Mouse (Mus musculus) lung, adult 18-20 months (tissue): ENCODE measurements around the gene Cab39.

Experiments
- DNase-seq, 2 experiments: peaks; one replicate each; pipeline ENCODE4 v3.0.0; 2022; ENCODE audit warnings: mixed read lengths in 2 of 2

The Cab39 gene

DNA sequence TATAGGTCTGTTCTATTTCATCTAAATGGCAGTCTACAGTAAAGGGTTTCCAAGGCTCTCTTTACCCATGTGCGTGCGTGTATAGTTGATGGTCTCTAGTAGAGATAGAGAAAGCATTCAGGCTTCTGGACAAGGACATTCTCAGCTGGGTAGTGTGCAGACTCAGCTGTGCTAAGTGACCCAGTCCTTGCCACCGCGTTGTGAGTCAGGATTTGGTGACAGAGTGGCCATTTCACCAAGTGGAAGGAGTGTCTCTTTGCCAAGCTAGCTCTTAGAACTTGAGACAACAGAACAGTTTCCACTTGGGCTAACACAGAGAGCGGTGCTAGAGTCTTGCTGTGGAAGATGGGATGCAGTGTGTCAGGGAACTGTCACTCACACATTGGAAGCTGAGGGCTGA, 57.6 kb downstream of the Cab39 start:
- DNase-seq: no peak

DNA sequence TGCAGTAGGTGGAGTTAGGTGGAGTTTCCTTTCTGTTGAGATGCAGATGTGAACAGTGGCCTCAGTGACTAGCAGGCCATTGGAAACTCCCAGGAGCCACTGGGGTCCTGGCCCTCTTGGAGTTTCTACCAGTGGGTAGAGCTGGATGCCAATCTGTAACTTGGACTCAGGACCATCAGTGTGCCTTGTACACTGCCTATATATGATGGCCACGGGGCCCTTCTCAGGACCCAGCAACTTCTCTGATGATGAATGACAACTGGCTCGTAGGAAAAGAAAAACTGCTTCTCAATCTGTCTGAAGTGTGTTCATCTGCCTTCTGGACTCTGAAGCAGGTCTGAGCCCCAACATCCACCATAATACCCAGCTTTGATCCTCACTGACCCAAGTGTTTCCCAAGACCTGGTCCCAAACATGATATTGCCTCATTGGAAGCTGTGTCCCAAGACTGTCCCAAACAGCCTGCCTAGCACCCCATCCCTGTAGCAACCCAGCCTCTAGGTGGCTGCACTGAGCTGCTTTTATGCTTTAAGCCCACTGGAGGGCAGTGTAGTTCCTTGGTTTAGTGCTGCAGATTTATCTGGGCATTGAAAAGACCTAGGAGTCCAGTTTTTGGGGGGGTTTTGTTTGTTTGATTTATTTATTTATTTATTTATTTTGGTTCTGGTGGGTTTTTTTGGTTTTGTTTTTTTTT, 59.9 kb downstream of the Cab39 start:
- DNase-seq: peak; percentile 70 to 75

DNA sequence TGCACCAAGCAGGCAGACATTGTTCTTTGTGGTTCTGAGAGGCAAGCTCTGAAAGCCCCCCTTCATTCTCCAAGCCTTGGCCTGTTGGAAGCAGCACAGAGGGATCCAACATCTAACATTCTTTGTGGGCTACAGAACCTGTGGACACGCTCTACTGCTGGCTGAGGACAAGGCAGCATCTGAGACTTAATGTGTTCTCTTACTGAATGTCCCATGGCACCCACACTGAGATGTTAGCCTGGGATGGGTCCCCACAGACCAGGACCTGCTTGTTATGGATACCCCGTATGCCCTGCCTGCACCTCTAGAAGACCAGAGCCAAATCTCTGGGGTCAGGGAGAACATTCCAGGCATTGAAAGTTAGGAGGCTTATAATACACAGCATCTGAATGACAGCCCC, 60.6 kb downstream of the Cab39 start:
- DNase-seq: no peak

DNA sequence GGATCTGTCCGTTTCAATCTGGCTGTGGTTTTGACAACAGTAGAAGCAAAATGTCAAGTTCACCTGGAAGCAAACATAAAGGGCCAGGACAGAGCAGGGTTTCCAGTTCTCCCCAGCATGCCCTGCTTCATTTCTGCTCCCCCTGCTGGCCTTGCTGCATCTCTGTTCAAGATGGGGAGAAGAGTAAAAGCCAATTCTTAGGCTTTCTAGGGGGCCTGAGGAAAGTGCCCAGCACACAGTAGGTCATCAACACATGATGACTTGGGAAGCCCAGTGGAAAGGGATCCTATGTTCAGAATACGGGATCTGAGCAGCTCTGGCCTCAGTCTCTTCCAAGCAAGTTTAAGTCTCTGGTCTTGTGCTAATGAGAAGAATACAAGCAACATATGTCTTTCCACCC, 61.2 kb downstream of the Cab39 start:
- DNase-seq: no peak

DNA sequence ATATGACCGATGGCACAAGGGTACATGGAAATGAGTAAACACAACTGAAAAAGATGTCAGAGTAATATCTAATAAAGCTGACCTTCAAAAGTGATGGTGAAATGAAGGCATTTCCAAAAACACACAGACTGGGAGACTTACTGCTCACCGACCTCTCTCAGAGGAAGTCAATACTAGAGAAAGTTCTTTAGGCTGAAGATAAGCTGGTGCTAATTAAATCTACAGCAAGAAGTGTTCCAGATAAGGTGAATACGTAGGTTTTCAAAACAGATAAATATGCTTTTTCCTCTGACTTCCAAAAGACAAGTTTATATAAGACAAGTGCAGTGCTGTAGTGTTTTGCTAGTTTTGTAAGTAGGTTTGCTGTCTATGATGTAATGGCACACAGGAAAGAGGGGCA, 63.0 kb downstream of the Cab39 start:
- DNase-seq: no peak

DNA sequence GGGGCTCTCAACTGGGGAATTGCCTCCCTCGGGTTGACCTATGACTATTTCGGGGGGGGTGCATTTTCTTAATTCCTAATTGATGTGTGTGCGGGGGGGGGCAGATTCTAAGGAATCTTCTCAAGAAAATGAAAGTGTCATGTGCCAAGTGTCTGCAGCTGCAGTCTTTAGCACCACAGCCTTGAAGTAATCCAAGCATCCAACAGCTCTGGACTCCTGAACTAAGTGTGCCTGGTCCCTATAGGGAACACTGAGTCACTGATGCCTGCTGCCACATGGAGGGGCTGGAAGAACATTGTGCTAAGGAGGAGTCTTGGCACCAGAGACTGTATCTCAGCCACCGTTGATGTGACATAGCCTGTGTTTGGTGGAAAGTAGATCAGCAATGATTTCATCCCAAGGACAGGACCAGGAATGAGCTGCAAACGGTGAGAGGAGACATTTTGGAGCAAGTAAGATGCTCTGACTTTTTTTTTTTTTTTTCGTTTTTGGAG, 64.1 kb downstream of the Cab39 start:
- DNase-seq: no peak

DNA sequence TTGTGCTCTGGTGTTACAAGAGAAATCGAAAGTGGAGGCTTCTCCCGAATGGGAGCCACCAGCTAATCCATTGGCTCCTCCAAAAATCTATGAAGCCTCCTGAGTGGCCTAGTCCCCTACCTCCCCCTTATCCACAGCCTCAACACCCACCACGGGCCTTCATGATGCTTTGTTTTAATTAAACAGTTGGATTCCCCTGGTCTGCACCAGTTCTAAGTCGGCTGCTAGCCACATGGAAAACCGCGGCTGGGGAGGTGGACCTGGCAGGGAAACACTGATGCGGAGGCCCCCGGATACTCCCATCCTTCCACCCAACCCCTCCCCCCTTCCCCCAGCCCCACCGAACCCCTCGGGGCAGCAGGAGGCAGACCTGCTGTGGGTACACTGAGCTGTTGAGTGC, 71.1 kb downstream of the Cab39 start:
- no peak for DNase-seq

DNA sequence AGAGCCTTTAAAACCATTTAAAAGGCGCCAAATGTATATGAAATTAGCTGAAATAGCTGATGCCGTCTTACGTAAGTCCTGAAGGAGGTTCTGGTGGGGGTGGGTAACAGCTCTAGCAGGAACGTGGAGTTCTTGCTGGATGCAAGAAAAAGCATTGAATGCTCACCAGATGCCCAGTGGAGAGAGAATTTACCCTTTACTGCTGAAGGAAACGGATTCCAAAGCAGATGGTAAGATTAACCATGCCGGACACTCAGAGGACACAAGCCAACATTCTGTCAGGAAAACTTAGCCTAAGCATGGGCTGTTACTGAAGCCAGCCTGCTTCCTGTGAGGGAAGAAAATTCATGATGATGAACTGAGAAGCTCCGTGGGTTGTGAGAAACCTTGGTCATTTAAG, 76.8 kb downstream of the Cab39 start:
- DNase-seq: no peak

DNA sequence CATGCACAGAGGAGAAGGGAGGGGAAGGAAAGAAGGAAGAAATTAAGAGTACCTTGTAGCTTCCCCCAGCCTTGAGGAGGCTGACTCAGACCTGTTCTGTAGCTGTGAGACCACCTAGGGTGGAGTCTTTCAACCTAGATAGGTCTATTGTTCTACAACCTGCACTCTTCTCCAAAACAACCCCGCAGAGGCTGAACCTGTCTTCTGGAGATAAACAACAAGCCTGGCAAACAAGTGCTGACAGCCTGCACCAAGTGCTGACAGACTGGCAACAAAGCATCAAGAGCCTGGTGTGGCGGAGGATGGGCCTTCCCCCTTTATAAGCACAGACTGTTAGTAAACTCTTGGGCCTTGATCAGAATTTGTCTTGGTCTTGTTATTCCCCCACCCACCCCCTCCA, 77.3 kb downstream of the Cab39 start:
- DNase-seq: no peak

DNA sequence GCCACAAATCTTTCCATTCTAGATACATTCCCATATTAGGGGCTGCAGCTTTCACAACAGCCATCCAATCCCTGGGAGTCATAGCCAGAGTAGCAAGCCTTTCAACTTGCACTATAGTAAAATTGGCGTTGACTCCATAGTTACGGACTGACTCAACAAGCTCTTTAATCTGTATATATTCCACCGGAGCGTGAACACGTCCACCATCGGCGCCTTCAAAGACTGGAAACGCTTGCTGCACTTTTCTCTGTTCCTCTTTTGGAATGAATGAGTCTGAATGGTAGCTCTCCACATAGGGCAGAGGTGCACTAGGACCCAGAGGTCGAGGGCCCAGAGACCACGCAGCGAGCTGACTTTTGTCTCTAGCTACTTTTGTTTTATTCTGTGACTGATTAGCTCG, 88.8 kb downstream of the Cab39 start:
- DNase-seq: no peak

DNA sequence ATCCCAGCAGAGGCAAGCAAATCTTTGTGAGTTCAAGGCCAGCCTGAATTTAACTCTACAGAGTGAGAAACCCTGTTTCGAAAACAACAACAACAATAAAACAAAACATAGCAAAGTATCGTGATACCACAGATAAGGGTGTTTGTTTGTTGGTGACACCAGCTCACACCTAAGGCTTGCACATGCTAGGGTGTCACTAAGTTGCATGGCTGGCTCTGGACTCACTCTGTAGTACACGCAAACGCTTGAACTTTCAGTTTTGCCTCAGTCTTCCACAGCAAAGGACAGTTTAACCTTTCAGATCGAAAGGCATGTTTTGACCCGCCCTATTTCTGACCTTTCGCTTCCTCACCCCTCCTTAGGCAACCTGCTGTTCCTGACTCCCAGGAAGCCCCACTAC, 94.0 kb downstream of the Cab39 start:
- DNase-seq: no peak

DNA sequence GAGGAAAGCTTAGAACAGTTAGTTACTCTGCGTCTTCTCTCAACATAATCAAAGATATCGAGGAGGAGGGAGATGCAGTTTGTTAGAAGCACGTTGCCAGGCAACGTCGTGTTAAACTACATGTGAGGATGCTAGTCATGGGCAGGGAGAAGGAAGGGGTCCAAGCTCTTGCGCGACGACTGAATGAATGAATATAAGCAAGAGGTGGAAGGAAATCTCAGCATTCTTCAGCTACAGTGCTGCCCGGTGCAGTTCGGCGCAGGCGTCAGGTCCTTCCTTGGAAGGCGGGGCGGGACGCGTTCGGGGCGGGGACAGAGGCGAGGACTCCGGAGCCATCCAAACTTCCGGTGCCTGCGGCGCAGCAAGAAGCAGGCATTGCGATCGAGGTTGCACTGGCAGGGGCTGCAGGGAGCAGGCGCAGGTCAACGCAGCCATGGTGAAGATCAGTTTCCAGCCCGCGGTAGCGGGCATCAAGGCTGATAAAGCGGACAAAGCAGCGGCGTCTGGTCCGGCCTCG, 101.0 kb downstream of the Cab39 start, which contains the start of gene Itm2c:
Gene Itm2c (plus strand): TSS at position 51 of the 517 bp plus-strand sequence.
- DNase-seq: peak; percentile 90 to 93

DNA sequence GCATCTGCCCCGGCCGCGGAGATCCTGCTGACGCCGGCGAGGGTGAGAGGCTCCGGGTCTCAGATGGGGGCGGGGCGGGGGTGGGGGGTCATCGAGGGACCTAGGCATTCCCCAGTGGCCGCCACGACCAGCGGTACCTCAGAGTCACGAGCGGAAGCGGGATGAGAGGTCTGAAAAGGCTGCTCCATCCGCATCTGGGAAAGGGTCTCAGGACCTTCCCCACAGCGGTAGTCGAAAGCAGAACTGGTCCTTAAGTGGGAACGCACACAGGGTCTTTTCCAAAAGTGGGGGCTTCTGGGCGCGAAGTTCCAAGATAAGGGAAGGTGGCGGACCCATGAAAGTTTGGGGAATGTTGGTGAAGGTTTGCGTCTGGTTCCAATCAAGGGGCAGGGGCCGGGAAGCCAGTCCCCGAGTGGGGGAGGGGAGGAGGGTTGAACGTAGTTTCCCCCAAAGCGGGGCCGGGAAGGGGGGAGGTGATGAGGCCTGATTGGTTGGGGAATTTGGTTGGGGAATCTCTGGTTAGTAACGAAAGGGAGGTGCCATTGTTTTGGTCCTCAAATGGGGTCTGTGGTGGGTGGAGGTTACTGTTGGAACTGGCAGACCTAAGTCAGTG, 101.6 kb downstream of the Cab39 start:
- peak; percentile 20 for DNase-seq

DNA sequence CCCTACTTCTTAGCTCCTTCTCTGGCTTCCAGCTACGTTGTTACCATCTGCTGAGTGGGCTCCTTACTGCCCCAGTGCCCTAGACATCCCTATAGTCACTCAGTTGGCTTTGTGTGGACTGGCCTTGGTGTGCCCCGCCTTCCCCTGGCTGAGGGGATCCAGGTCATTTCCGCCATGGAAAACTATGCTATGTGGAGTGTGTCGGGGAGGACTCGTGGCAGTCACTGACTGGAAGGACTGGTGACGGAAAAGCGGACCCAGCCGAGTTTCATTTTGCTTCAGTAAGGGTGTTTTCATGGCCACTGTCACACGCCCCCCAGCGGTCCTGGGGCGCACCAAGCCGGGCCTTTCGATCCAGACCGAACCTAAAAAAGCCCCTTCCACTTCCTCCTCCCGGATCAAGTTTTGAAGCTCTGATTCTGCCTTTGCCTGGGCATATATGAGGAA, 102.2 kb downstream of the Cab39 start:
- DNase-seq: peak; percentile 74 to 80

DNA sequence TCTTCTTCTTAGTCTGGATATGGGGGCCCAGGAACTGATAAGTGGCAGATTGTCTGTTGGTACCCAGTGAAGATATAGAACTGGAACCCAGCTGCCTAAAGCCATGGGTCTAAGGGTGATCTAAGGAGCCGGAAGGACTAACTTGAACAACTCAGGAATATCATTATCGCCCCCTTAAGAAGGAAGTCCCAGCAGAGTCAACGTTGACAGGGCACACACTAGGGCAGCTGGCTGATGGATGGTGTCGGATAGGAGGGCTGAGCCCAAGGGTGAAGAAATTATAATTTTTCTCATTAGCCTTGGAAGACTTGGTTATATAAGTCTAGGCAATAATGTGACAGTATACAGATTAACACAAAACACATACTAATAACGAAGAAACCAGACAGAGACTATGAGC, 102.9 kb downstream of the Cab39 start:
- no peak for DNase-seq

DNA sequence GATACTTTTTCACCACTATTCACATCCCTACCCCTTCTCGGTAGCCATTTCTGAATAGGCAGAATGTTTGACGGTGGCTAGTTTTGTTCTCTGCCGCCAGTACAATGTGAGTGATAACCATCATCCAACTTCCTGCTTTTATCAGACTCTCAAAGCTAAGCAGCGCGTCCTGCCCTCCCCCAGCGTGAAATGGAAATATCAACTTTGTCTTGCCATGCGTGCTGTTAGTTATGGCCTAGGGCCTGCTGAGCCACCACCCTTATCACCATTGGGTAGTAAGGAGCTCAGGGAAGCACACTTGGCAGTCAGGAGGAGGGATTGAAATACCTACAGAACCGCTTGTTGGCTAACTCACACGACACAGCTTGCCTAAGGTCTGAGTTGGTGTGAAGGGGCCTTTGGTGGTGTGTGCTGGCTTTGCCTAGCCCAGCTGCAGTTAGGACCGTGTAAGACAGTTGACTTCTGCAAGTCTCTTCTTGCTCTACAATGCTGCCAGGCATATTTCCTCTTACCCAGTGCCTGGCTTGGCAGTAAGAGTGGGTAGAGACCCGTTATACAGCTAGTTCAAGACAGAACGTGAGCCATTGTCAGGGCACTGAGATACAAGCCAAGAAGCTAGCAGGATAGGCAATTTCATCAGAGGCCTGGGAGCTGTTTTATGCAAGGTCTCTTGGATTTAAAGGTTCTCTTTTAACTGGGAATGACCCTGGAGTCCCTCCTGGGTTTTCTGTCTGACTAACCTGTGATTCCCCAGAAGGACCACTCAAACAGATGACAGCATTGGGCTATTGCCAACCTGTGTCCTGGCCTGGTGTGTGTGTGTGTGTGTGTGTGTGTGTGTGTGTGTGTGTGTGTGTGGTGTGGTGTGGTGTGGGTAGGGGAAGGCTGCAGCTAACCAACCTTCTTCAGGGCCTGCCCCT, 103.8 kb downstream of the Cab39 start:
- DNase-seq: peak in 1 of 2 experiments; percentile 34

DNA sequence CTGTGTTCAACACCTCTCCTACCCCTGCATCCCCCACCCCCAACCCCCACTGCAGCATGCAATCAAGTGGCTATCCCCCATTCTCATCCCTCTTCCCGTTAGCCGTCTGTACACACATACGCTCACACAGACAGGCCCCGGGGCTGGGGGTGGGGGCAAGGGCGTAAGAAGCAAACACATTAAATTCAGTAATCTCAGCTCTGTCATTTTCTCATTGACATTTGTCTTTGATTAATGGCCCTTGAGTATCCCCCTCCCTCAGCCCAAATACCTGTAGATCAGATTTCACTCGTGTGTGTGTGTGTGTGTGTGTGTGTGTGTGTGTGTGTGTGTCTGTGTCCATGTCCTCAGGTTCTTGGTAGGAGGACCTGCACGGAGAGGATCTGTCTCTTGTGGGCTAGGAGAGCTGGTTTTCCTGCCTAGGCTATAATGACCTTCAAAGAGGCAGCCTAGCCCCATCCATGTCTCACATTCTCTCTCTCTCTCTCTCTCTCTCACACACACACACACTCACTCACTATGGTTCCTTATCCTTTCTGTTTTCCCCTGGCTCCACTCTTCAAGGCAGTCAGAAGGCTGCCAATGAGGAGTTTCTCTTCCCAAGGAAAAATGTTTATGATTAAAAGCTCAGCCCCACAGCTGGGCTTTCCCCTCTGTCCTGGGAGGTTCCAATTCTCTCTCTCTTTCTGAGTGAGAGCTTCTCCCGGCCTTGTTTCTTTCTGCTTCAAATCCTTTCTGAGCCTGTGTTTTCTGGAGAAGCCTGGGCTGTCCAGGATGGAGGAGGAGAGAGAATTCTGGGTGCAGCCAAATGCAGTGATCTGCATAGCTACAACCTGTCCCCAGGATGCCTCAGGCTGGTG, 104.9 kb downstream of the Cab39 start:
- no peak for DNase-seq

DNA sequence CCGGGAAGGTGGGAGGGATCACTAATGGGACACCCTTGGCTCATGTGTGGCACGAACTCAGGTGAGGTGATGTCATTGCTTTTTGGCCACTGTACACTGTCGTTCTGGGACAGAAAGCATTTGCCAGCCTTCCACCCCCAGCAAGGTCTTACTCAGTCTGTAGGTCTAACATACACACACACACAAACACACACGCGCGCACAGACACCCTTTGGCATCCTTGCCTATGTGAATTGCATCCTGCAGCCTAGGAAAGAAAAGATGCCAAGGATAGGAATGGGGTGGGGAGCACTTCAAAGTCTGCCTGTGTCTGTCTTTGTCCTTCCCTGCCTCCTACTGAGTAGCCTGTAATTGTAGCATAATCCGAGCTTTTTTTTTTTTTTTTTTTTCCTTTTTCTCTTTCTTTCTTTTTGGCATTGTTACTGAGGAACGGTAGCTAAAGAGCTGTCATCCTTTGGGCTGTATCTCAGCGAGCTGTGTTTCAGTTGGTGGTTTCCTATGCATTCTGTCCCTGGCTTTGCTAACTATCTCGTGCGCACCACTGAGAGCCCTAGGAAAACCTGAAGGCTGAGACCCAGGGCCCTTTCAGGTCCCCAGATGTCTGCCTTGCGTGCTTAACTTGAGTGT, 105.6 kb downstream of the Cab39 start:
- no peak for DNase-seq

DNA sequence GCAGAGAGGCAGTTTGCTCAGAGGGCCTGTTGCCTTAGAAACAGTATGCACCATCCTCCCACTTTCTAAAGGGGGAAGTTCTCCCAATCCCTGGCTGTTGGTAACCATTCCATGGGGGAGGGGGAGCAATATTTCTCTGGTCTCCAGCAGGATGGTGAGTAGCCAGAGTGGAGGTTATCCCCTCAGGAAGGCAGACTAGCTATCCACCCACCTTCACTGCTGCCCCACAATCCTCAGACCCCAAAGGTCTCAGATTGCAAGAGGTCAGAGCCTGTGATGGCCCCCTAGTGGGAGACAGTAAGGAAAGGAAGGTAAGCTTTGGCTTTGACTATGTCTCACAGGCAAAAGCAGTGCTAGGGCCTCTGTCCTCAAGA, 106.1 kb downstream of the Cab39 start:
- no peak for DNase-seq

DNA sequence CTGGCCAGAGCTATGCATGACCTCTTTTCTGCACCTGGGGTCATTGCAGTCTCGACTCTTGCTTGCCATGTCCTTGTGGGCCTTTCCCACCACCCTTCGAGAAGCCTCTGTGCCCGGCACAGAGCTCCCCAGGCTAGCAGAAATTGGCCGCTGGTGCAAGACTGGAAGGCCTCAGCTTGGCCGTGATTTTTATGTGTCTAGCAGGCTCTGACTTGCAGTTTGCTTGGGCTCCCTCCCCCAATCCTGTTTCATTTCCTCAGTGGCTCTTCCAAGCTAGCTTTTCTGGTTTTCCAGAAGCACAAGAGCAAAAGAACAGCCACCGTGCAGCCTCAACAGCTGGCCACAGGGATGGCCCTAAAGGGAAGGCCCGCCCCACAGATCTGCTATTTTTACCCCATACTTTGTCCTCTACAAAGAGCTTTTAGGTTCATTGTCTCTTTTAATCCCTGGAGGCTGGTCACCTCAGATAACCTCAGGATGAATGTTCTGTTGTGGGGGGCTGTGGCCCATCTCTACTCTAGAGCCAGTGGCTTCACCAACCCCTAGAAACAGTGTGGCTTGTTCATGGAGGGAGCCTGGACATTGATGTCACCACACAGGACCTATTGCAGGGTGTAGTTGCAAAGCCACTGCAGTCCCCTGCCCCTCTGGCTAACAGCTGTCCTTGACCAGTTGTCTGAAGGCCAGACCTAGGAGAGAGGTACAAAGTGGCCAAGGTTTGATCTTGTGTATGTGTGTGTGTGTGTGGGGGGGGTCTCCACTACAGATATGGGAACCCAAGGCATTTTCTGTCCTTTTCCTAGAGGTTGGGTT, 107.5 kb downstream of the Cab39 start:
- no peak for DNase-seq
